Mouse (Mus musculus): Measurements from ENCODE around the gene Adap1. TPM values are rescaled to one million over a fixed set of nuclear protein-coding genes. Genes with fewer than 3 reads are reported as not detected.

Adap1 gene
- polyA plus RNA-seq, 1 experiment: 7.8 TPM

GRCm38 (mm10) chr5:139291811-139292560 is 33.4 kb downstream of the Adap1 start:
- Histone ChIP-seq H3K4me3 (ENCODE audit: control insufficient read depth, low read depth, low read length) (no peak overlapping the region), H3K4me1 (ENCODE audit: control insufficient read depth, insufficient read depth, low read length) (peaks cover 4% of the 10 kb centered on the region), H3K36me3 (ENCODE audit: control insufficient read depth, insufficient read depth, low read length) (no peaks in the 10 kb centered on the region), H3K27me3 (ENCODE audit: control insufficient read depth, insufficient read depth, low read length) (no peaks in the 10 kb centered on the region), H3K27ac (ENCODE audit: control insufficient read depth, insufficient read depth, low read depth, low read length) (no peak overlapping the region)
- TF ChIP-seq CTCF (IDR thresholded peaks at IDR 0.05; ENCODE audit: control insufficient read depth, insufficient read depth, insufficient replicate concordance, low read depth, low read length): no peak
- no peak for TF ChIP-seq POLR2A (IDR thresholded peaks at IDR 0.05; ENCODE audit: control insufficient read depth, low read depth, low read length)

- no peaks in the 10 kb centered on the region for H3K36me3 ChIP-seq (ENCODE audit: control insufficient read depth, insufficient read depth, low read length)
- no peak overlapping the region for H3K27ac ChIP-seq (ENCODE audit: control insufficient read depth, insufficient read depth, low read depth, low read length)
- TF ChIP-seq POLR2A (IDR thresholded peaks at IDR 0.05; ENCODE audit: control insufficient read depth, low read depth, low read length) (no peak), CTCF (IDR thresholded peaks at IDR 0.05; ENCODE audit: control insufficient read depth, insufficient read depth, insufficient replicate concordance, low read depth, low read length) (no peak)
- peaks cover 4% of the 10 kb centered on the region for H3K4me1 ChIP-seq (ENCODE audit: control insufficient read depth, insufficient read depth, low read length)
- no peaks in the 10 kb centered on the region for H3K27me3 ChIP-seq (ENCODE audit: control insufficient read depth, insufficient read depth, low read length)
- no peak overlapping the region for H3K4me3 ChIP-seq (ENCODE audit: control insufficient read depth, low read depth, low read length)
These were observed 34.8 kb downstream of the Adap1 start for GRCm38 (mm10) chr5:139290467-139291259.

- no peaks in the 10 kb centered on the region for H3K36me3 ChIP-seq (ENCODE audit: control insufficient read depth, insufficient read depth, low read length)
- H3K27ac ChIP-seq (ENCODE audit: control insufficient read depth, insufficient read depth, low read depth, low read length): no peak overlapping the region
- no peak for TF ChIP-seq CTCF (IDR thresholded peaks at IDR 0.05; ENCODE audit: control insufficient read depth, insufficient read depth, insufficient replicate concordance, low read depth, low read length)
- no peak for TF ChIP-seq POLR2A (IDR thresholded peaks at IDR 0.05; ENCODE audit: control insufficient read depth, low read depth, low read length)
- H3K27me3 ChIP-seq (ENCODE audit: control insufficient read depth, insufficient read depth, low read length): no peaks in the 10 kb centered on the region
- no peak overlapping the region for H3K4me3 ChIP-seq (ENCODE audit: control insufficient read depth, low read depth, low read length)
- peaks cover 5% of the 10 kb centered on the region for H3K4me1 ChIP-seq (ENCODE audit: control insufficient read depth, insufficient read depth, low read length)
These were observed 36.8 kb downstream of the Adap1 start for GRCm38 (mm10) chr5:139288591-139288990.

GRCm38 (mm10) chr5:139287787-139288186 is 37.6 kb downstream of the Adap1 start:
- Histone ChIP-seq H3K27ac (ENCODE audit: control insufficient read depth, insufficient read depth, low read depth, low read length) (no peak overlapping the region), H3K4me1 (ENCODE audit: control insufficient read depth, insufficient read depth, low read length) (peaks cover 5% of the 10 kb centered on the region), H3K27me3 (ENCODE audit: control insufficient read depth, insufficient read depth, low read length) (no peaks in the 10 kb centered on the region), H3K36me3 (ENCODE audit: control insufficient read depth, insufficient read depth, low read length) (no peaks in the 10 kb centered on the region), H3K4me3 (ENCODE audit: control insufficient read depth, low read depth, low read length) (no peak overlapping the region)
- TF ChIP-seq CTCF (IDR thresholded peaks at IDR 0.05; ENCODE audit: control insufficient read depth, insufficient read depth, insufficient replicate concordance, low read depth, low read length) (no peak), POLR2A (IDR thresholded peaks at IDR 0.05; ENCODE audit: control insufficient read depth, low read depth, low read length) (no peak)

GRCm38 (mm10) chr5:139287099-139287498 is 38.3 kb downstream of the Adap1 start:
- no peak overlapping the region for H3K4me3 ChIP-seq (ENCODE audit: control insufficient read depth, low read depth, low read length)
- no peak for TF ChIP-seq CTCF (IDR thresholded peaks at IDR 0.05; ENCODE audit: control insufficient read depth, insufficient read depth, insufficient replicate concordance, low read depth, low read length)
- H3K36me3 ChIP-seq (ENCODE audit: control insufficient read depth, insufficient read depth, low read length): no peaks in the 10 kb centered on the region
- H3K27me3 ChIP-seq (ENCODE audit: control insufficient read depth, insufficient read depth, low read length): no peaks in the 10 kb centered on the region
- peaks cover 5% of the 10 kb centered on the region for H3K4me1 ChIP-seq (ENCODE audit: control insufficient read depth, insufficient read depth, low read length)
- H3K27ac ChIP-seq (ENCODE audit: control insufficient read depth, insufficient read depth, low read depth, low read length): no peak overlapping the region

DNA sequence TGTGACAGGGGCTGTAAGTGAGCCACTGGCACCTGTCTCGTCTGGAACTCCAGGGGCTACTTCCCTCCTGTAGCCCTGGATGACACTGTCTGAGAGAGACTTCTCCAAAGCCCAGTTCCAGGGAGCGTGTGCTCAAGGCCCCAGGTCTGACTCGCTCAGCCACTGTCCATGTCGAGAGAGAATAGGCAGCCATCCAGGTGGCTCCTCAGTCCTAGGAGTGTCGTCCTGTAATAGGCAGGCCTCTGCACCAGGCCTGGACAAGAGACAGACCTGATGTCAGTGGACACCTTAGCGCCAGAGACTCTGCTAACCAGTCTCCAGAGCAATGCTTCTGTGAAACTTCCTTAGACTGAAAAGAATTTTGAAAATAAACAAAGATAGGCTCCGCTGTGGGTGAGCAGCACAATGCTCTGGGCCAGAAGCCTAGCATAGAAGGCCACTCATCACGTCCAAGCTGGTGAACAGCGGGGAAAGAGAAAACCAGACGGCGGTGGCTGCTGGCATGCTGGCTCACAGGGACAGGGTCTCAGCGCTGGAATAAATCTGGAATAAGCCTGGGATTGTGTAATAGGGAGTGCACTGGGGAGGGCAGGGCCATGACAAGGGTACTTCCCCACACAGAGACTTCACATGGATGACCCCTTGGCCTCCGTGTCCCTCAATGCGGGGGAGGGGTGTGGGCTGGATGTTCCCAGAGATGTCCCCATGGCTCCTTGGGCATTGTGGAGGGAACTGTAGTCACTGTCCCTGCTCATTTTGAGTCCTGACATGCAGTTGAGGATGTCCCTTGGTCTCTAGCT is 39.1 kb downstream of the Adap1 start:
- no peak overlapping the region for H3K27ac ChIP-seq (ENCODE audit: control insufficient read depth, insufficient read depth, low read depth, low read length)

More for the DNA sequence above, 39.1 kb downstream of the Adap1 start:
- no peak for TF ChIP-seq CTCF (IDR thresholded peaks at IDR 0.05; ENCODE audit: control insufficient read depth, insufficient read depth, insufficient replicate concordance, low read depth, low read length)
- no peak for TF ChIP-seq POLR2A (IDR thresholded peaks at IDR 0.05; ENCODE audit: control insufficient read depth, low read depth, low read length)
- H3K27me3 ChIP-seq (ENCODE audit: control insufficient read depth, insufficient read depth, low read length): no peaks in the 10 kb centered on the region
- H3K36me3 ChIP-seq (ENCODE audit: control insufficient read depth, insufficient read depth, low read length): no peaks in the 10 kb centered on the region
- H3K4me1 ChIP-seq (ENCODE audit: control insufficient read depth, insufficient read depth, low read length): peaks cover 5% of the 10 kb centered on the region
- no peak overlapping the region for H3K4me3 ChIP-seq (ENCODE audit: control insufficient read depth, low read depth, low read length)
